Mouse (Mus musculus) CD4-positive, CD25-positive, alpha-beta regulatory T cell, adult 2 months (primary cell): ENCODE measurements around the gene Ptpre.
"Not testable (repeated sequence)": the region's sequence is repeated elsewhere in the genome, so short reads cannot be mapped to it uniquely, and the experiment has no call there.

Source experiments
- DNase-seq: peaks from one replicate; pipeline ENCODE4 v3.0.0-alpha.2; 2012; ENCODE audit warnings: low read depth, low spot score

Ptpre gene

DNA sequence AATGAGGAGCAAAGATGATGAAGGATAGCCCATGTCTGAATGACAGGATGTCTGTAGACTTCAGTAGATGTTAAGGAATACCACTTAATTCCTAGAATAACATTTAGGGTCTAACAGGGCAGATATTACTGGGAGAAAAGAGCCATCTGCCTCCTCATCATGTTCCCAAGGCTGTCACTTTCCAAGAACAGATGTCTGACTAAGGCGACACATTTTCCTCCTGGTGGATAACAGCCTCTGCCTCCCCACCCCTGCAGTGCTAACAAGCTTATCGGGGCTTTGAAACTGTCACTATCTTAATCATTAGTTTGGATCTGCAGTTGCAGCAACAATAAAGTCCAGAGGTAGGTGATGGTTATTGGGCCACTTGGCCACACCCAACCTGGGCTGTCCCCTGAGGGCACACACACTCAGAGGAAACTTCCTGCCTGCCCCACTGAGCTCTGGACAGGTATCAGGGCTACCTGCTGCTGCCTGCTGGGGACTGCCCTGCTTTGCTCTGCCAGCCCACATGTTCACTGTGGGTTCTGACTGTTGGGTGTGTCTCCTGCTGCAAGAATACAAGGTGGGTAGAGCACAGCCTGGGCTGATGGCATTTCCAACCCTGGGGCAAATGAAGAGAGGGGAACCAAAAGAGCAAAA lies 2.6 kb upstream of the Ptpre start:
- DNase-seq = no peak

DNA sequence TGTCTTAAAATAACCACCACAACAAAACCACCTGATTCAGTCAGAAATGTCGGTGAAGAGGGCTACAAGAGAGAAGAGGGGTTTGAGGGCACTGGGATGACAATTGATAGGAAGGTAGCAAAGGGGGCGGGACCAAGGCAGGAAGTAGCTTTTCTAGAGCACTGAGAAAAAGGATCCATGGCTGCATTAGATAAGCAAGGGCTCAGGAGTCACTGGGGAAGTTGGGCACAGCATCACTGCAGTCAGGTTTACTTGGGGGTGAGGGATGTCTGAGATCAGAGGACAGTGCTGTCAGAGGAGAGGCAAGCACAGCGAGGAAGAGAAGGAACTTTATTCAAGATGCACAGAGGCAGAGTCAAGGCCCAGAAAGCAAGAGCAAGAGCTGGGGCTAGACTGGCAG lies 1.4 kb upstream of the Ptpre start:
- DNase-seq = no peak

DNA sequence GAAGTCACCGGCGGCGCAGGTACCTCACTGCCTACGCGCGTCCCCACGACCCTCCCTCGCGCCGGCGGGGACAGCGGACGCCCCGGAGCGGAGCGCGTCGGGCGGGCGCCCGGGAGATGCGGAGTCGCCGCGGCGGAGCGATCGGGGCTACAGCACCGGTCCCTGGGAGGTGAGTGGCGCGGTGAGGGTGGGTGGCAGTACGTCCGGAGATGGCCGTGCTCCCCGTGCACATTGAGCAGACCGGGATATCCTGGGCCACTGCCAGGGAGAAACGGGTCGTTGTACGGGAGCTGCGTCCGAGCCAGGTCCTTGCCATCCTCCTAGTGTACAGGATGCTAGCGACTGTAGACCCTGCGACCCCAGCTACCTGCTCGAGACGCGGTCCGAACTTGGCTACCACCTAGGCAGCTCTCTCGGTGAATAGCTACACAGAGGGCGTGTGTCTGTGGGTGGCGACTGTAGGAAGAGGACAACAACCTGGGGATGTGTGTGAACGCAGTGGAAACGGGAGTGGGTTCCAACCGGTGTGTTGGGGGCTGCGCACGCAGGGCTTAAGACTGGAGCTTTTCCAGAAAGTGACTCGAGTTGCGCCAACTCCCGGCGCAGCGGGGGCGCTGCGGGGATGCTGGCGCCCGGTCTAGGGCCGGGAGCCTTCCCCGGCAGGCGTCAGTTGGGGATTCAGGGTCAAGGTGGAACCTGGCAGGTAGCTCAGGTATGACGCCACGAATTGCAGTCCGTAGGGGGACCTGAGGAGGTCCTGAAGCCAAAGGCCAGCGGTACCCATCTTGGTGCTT lies 864 bp downstream of the Ptpre start:
- peak; percentile 10 for DNase-seq

DNA sequence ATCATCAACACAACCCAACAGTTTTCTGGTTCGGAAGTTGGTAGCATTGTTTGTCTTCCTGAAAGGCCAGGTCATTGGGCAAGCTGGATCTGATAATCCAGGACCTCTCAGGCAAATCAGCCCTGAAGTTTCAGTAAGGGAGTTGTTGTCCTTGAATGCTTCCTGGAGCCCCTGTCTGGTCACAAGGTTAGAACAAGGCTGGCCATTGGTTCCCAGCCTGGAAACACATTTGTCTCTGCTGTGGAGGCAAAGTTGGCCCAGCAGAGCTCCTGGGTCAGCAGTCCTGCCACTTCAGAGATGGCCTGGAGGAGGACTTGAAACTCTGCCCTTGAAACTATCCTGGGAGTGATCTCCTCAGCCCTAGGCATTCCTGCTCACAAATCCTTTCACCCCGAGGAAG lies 2.1 kb downstream of the Ptpre start:
- no peak for DNase-seq

DNA sequence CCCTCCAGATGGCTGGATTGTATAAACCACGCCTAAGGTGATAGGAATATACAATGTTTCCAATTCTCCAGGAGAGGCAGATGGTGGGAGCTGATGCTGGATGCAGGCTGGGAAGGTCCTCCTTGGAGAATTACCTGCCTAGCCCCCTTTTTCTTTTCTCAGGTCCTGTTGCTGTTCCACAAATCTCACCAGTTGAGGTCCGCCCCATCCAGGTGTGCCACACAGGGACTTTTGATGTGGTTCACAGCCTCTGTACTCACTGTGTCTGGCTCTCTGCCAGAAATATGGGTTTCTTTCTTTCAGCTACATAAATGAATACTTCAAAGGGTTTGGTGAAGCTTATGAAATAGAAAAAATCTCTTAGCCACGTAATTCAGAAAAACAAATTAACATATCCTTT lies 5.0 kb downstream of the Ptpre start:
- peak; percentile 92 for DNase-seq

DNA sequence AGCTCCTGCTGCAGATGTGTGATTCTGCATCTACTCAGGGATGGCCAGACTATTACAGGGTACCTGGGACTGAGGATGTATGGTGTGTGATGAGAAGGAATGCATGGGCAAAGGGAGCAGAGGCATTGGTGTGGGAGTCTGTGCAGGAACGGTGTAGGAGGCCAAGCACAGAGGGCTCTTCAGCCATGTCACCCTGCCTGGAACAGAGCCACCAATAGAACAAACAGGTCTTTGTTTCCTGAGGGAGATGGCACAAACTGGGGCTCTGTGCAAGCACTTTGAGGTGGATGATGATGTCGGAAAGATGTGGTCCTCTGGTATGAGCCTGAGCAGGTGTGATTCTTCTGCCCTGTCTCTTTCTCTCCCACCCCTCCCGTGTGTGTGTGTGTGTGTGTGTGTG lies 5.8 kb downstream of the Ptpre start:
- DNase-seq = no peak

DNA sequence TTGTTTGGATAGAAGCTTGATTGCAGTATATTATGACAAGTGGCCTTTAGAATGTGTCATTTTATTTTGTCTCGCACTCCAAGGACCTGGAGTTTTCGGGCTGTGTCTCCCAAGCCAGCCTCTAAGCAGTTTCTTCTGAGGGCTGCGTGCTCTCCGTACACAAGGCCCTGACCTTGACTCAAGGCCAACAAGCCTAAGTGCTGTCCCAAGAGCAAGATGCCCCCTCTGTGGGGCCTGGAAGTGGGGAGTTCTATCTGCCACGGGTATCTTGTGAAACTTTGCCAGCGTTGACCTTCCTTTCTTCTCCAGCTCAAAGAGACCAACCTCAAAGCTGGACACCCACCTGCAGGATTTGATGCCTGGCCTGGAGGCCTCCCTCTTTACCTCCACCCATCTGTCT lies 7.0 kb downstream of the Ptpre start:
- no peak for DNase-seq

DNA sequence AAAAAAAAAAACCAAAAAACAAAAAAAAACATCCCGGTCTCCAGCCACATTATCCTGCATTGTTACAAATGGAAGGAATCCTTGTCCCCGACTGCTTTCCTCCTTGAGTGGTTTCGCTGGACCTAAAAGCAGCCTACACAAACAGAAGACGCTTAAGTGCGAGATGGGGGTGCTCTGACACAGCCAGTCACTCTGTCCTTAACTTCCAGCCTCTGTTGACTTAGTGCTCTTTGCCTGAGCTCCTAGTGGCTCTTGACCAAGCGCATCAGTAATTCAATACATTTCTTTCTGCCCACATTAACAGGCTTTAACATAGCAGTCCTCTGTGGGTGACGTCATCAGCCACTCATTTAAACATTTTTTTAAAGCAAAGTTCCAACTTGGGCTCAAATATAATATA lies 8.7 kb downstream of the Ptpre start:
- DNase-seq = no peak

DNA sequence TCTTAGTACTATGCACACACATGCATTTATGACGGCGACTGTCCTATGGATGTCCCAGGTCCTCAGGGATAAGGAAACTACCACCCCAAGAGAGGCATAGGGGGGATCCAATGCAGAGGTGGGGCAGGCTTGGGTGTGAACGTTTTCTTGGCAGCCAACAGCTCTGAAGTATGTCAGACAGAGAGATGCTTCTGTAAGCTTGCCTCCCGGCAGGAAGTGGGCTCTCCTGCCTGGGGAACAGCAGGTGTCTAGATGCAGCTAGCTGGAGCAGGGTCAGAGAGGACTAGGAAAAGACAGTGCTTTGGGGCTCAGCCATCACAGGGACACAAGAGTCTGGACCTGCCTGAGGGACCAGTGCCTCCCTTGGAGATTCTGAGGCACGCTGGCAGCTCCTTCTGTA lies 9.2 kb downstream of the Ptpre start:
- DNase-seq = no peak

DNA sequence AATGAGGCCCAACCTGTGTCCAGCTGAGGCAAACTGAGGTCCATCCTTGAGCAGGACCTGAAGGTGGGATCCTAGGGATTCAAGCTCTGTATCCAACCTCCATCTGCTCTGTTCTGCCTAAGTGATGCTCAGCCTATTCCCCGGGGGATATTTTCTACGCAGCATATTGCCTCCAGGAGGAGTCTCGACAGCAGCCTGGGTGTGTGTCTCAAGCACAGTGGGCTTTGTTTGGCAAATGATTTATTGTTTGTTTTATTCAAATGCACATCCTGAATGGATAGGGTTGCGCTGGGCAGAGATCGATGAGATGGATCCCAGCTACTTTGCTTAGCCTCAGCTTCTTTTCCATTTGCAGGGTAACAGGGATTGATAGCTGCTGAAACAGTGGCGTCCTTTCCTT lies 11.2 kb downstream of the Ptpre start:
- no peak for DNase-seq

DNA sequence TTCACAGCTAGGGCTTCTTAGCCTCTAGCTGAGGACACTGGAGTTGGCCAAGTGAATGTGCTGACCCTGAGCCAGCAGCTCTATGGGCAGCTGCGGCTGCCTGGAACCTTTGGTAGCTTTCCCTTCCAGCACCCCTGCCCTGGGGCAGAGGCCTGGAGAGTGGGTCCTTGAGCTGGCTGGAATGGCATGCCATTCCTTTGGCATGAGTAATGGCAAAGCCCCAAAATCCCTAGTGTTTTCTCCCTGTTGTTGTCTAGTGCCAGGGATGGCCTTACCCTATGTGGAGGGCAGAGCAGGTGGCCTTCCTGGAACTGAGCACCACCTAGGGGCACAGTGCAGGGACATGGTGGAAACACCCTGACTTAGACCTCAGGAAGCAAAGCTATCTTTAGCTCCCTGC lies 14.3 kb downstream of the Ptpre start:
- no peak for DNase-seq

DNA sequence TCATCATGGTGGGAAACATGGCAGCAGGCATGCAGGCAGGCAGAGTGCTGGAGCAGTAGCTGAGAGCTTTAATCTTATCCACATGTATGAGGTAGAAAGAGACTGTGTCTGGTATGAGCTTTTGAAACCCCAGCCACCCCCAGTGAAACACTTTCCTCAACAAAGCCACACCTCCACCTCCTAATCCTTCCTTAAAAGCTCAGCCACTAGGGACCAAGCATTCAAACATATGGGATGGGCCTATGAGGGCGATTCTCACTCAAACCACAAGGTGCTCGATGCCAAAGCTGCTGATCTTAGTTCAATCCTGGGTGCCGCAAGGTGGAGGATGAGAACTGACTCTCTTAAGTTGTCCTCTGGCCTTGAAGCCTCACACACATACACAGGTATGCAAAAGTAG lies 16.3 kb downstream of the Ptpre start:
- no peak for DNase-seq

DNA sequence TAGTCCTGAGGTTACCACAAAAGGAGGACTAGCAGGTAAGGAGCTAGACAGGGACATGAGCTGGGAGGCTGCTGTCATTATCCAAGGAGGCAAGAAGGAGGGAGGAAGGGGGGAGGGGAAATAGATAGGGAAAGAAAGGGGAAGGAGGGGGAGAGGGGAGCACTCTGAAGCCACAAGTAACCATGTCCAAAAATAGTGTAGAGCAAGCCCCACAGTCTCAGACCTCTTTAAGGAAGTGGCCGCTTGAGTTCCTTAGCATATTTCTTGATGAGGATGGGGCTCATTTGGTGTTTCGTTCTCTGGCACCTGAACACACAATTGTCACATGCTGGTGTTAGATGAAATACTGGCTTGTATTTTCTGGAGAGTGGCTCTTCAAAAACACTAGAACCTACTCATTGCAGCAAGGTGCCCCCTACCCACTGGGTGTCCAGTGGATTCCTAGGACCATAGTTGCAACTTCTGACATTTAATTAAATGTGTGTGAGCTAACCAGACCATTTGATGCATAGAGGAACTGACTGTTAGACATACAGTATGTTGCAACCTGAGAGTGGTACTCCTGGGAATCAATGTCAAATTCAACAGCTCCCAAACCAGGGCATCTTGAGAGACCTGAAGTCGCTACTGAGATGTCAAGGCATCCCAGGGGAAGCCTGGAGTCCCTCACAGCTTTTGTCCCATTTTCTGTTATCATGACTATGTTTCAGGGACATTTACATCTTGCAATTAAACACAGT lies 19.6 kb downstream of the Ptpre start:
- DNase-seq = no peak

DNA sequence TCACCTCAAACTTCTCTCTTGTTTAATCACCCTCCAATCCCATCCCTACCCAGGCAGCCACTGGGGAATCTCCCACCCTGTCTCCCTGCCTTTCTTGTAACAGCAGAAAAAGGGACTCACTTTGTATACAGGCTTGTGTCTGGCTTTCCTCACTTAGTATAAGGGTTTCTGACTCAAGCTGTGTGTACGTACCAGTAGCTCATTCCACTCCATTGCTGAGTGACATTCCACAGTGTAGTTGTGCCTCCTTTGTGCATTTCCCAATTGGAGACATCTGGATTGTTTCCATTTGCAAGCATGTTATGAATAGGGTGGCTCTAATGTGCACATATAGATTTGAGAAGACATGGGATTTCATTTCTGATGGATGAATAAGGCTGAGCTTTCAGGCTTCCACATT lies 23.0 kb downstream of the Ptpre start:
- DNase-seq = no peak

DNA sequence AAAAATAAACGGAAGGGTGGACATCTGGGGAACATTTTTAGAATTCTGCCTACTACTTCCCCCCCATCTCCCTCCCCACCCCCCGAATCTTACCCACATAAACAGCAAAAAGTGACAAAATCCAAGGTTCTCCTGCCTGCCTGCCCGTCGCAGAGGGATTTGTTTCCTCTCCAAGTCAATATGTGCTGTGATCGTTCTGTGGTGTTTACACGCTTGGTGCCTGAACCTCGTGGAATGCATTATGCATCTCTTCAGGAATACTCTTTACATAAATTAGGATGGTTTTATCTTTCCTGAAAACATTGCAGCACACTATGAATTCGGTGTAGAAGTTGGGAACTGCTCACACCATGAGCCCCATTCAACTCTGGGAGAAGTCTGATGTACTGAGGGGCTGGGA lies 26.7 kb downstream of the Ptpre start:
- DNase-seq = no peak

DNA sequence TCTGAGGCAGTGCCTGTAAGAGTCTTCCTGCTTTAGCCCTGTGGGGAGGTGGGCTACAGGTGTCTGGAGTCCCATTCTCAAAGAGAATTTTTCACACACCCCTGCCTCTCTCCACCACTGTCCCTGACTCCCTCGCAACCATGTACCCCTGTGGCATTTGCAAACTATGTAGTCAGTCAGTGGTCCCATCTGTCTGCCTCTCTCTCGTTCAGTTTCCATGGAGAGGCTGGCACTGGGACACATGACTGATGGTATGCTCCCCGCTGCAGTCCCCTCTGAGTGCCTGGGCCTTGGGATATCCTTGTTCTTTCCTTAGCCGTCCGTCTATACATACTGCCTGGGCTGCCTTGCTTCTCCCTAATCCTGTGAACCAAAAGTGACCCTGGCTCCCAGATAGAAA lies 28.7 kb downstream of the Ptpre start:
- DNase-seq = no peak

DNA sequence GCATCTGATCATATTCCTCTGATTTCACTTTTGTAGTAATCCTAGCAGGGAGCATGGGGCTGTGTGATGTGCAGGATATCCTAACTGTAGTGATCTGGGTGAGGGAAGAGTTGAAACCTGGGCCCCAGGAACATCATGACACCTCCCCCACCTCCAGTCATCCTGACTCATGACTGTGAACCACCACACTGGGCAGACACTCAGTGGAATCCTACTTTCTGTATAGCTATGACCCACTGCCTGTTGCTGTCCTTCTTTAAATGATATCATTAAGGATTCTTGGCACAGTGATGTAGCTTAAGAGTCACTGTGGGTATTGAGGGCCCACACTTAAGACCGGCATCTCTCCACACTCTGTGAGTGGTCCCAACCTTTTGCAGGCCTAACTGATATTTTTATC lies 30.3 kb downstream of the Ptpre start:
- DNase-seq = no peak

DNA sequence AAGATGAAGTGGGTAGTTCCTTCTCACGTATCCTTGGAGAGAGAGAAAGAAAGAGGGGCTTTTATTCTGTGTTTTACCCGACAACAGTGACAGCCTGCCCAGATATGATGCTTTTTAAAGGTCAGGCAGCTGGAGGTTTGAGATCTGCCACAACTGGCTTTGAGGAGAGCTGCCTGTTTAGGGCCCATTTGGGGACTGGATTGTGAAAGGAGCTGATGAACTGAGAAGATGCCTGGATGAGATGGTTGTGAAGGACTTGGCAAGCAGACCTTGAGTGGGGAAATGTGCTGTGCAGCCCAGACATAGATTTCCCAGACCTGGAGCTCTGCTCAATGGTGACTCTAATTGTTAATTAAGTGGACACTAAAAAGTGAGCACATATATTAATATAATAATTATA lies 31.3 kb downstream of the Ptpre start:
- DNase-seq = no peak

DNA sequence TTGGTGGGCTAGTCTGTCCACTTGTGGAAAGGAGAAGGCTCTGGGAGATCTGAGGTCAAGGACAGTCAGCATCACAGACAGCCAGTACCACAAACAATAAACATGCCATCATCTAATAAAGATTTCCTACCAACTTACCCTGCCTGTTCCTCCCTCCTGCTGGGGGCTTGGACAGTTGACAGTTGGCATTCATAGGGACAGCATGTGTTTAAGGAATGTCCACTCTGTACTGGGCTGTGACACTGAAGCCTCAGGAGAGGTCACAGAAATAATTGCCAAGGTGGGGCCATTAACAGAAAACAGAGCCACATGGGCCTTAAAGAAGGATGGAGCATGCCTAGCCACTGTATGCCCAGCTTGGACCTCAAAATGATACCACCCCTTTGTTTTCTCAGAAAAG lies 34.1 kb downstream of the Ptpre start:
- no peak for DNase-seq

DNA sequence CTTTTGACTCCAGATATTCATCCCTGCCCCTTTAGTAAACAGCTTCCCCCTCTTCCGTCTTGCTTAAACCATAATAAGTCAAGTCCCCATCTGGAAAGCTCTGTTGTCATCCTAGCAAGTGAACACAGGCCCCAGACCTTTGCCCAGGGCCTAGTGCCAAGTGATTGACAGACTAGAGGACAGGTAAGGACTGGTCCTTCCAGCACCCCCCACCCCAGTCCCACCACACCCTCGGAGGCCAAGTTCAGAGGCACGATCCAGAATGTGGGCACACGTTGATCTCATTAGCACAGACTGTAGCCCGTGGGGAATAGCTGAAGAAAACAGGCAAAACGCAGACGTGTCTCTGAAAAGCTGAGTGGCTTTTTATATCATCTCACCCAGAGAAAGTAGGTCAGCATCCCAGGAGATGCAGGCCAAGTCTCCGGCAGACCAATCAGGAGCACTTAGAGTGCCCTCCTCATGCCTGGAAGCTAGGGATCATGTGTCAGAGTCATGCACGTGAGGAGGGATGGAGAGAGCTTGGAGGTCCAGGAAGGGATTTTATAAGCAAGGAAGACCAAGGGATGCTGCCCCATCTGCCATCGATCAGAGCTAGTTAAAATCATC lies 34.8 kb downstream of the Ptpre start:
- DNase-seq = no peak

DNA sequence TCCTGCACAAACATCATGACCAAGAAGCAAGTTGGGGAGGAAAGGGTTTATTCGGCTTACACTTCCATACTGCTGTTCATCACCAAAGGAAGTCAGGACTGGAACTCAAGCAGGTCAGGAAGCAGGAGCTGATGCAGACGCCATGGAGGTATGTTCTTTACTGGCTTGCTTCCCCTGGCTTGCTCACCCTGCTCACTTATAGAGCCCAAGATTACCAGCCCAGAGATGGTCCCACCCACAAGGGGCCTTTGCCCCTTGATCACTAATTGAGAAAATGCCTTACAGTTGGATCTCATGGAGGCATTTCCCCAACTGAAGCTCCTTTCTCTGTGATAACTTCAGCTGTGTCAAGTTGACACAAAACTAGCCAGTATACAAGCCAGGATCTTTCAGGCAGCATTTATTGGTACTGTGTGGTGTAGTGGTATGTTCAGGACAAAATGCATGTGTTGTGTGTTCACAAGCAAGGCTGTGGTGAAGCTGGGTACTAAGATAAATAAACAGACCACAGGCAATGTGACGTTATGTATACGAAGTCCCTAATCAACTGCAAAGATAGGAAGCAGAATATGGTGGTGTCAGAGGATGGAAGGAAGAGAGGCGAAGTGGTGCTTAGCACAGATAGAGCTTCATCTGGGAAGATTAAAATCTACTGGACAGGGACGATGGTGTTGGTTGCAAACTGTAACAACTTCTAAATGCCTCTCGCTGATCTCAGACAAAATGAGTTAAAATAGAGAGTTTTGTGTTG lies 38.2 kb downstream of the Ptpre start:
- DNase-seq = not testable (repeated sequence)

DNA sequence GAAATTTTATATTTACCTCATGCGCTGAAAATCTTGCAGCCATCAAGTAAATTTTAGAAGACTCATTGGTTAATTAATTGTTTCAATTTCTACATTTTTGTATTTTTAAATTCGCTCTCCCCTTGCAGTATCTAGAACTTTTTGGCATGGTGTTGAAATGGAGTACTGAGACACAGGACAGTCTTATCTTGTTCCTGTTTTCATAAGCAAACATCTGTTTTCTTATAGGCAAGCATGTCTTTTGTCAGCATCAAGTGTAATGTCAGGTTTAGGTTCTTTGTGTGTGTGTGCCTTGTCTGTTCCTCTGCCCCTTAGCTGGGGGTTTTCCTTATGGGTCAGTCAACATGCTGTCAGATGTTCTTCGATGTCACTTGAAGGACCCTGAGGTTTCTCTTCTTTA lies 39.0 kb downstream of the Ptpre start:
- DNase-seq = no peak
